Mouse (Mus musculus): ENCODE results near the gene Mrnip.

DNA sequence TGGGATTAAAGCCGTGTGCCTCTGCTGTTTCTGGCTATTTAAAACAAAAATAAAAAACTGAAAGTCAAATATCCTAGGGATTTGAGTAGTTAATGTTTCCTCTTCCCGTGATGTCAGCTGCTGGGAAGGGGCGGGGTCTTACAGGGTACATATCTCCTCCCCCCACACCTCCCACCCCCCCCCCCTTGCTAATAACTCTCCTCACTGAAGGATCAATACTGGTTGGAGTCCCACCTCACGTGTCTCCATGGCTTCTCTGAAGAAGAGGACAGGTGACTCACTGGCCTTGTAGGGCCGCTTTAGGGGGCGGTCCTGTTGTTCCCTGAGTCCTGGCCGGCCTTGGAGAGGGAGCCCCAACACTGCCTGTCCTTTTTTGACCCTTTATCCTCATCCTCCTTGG lies 14.4 kb downstream of the Mrnip start:
- TF ChIP-seq HCFC1 (IDR thresholded peaks at IDR 0.05; ENCODE audit: borderline replicate concordance, insufficient read depth, low read length) (no peak), ZNF384 (IDR thresholded peaks at IDR 0.05; ENCODE audit: low read depth, low read length) (no peak)
